Mouse (Mus musculus): ENCODE data around the gene Wipf1. TPM values are rescaled to one million over a fixed set of nuclear protein-coding genes. Genes with fewer than 3 reads are reported as not detected.

The Wipf1 gene
- polyA plus RNA-seq (2015; fragmentation: Nextera tagmentation; extraction: Ambion mirVana): 9.5 and 10.8 TPM in 2 replicates

DNA sequence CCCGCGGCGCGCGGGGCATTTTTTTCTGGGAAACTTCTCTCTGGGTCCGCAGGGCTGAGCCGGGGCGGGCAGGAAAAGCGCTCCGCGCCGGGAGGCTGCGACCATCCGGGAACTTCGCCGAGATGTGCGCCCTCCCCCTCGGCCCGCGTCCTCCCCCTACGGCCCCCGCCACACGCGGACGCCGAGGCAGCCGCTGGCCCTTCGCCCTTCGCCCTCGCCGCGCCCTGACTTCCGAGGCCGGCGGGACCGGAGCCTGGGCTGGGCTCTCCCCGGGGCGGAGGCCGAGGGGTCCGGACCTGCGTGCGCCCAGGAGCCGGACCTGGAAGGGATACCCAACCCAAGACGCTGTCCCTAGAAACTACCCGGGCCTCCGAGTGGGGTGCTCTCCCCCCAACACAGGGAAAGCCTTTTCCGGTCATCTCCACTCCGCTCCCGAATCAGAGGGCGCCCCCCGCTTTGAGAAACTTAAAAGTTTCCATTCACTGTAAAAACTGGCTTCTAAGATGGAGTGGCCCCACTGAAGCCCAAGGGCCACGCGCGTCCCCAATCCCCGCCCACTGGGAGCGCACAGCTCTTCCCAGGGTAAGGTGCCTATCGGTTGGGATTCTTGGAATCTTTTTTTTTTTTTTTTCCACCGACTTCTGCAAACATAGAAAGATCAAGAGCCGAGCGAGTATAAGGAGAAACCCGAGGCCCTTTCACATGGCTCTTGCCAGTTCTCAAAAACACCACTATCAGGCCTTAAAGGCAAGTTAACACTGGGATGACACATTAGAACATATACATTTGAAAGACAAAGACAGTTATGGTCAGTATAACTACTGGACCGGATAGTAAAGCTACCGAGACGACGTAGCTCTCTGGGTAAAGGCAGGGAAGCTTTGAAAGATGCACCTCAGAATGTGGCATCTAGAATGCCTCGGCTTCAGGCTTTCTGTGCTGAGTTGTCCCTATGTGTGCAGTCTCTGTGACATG is at the start of gene Wipf1:
Gene Wipf1, minus strand, starts transcription at position 379 of the 975 bp plus-strand sequence.

DNA sequence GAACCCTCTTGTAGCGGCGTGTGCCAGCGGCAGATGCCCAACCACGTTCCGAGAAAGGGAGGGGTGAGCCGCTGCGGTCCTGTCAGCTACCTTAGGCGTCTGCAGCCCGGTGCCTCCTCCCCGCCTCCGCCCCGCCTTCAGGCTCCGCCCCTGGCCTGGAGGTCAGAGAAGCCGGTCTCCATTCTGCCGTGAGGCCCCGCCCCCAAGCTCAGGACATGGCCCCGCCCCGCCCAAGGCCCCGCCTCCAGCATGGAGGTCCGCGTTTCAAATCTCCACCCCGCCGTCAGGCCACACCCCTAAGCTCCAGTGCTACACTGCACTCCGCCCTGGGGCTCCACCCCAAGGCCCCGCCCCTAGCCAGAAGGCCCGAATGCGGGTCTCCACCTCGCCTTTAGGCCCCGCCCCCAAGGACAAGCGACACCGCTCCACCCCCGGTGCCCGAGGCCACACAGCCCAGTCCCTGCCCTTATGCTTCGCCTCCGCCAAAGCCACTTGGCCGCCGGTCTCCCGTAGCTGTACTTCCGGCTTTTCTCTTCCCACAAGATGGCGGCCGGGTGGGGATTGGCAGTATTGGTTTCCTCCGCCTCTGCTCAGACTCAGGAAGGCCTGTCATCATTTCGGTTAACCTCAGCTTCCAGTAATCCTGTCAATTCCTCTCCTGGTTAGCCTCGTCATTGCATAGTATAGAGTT is 143.0 kb downstream of the Wipf1 start, which contains the start of gene Gpr155:
Gene Gpr155, minus strand, starts transcription at position 217 of the 691 bp plus-strand sequence.

Other genes with a start within 250 kb of the Wipf1 start
- 36.5 and 38.3 TPM in 2 replicates for gene Scrn3, start 217.1 kb downstream of the Wipf1 start, polyA plus RNA-seq (2015; fragmentation: Nextera tagmentation; extraction: Ambion mirVana)
- 41.6 and 44.5 TPM in 2 replicates for gene Cir1, start 217.0 kb downstream of the Wipf1 start, polyA plus RNA-seq (2015; fragmentation: Nextera tagmentation; extraction: Ambion mirVana)
- gene Gpr155, start 143.2 kb downstream of the Wipf1 start, polyA plus RNA-seq (2015; fragmentation: Nextera tagmentation; extraction: Ambion mirVana): 5.9 and 6.8 TPM in 2 replicates
- gene Chrna1, start 50.6 kb upstream of the Wipf1 start, polyA plus RNA-seq (2015; fragmentation: Nextera tagmentation; extraction: Ambion mirVana): 0.17 and 0.24 TPM in 2 replicates
- gene Chn1, start 245.6 kb upstream of the Wipf1 start, polyA plus RNA-seq (2015; fragmentation: Nextera tagmentation; extraction: Ambion mirVana): 1.2 and 1.7 TPM in 2 replicates